Mouse (Mus musculus) brown adipose tissue, adult 24 weeks (tissue): Measurements from ENCODE around the gene Tnfsf15. TPM values are rescaled to one million over a fixed set of nuclear protein-coding genes. Genes with fewer than 3 reads are reported as not detected.

Experiments
- H3K27ac ChIP-seq: fragments of 200-500 bp; replicated peaks from 2 replicates; pipeline ENCODE4 v1.5.1; 2012; ENCODE audit warnings: low read depth, mild to moderate bottlenecking, low read length
- H3K4me1 ChIP-seq: fragments of 200-500 bp; 2 replicates; pipeline ENCODE4 v1.6.1; 2012; ENCODE audit warnings: low read length, mixed read lengths; ENCODE audit not compliant: control insufficient read depth, insufficient read depth, insufficient read length
- H3K4me3 ChIP-seq: fragments of 200-500 bp; 2 replicates; pipeline ENCODE4 v1.5.1; 2012; ENCODE audit warnings: low read depth, mild to moderate bottlenecking, low read length, moderate library complexity; ENCODE audit not compliant: insufficient read depth
- polyA plus RNA-seq: library from polyadenylated mRNA; stranded (reverse); fragments of >200 nt; gene quantifications from 2 replicates; pipeline ENCODE4 v1.2.4, GENCODE M21; 2012; ENCODE audit not compliant: missing spikeins, insufficient read depth, insufficient read length

Gene Tnfsf15
- polyA plus RNA-seq, 1 experiment: not detected

GRCm38 (mm10) chr4:63717922-63718643, 26.8 kb downstream of the Tnfsf15 start:
- Histone ChIP-seq H3K27ac (0 out of 2 replicates have a peak overlapping the region, but pooled peaks have one; percentile 23), H3K4me1 (0 out of 2 replicates have a peak, but pooled peaks cover 3% of the 10 kb centered on the region), H3K4me3 (no peak overlapping the region)

- Histone ChIP-seq H3K27ac (no peak overlapping the region), H3K4me1 (peaks cover 3% of the 10 kb centered on the region; the same call in 1 of the 2 replicates), H3K4me3 (no peak overlapping the region)
Measured at GRCm38 (mm10) chr4:63711886-63712285, 33.0 kb downstream of the Tnfsf15 start.

DNA sequence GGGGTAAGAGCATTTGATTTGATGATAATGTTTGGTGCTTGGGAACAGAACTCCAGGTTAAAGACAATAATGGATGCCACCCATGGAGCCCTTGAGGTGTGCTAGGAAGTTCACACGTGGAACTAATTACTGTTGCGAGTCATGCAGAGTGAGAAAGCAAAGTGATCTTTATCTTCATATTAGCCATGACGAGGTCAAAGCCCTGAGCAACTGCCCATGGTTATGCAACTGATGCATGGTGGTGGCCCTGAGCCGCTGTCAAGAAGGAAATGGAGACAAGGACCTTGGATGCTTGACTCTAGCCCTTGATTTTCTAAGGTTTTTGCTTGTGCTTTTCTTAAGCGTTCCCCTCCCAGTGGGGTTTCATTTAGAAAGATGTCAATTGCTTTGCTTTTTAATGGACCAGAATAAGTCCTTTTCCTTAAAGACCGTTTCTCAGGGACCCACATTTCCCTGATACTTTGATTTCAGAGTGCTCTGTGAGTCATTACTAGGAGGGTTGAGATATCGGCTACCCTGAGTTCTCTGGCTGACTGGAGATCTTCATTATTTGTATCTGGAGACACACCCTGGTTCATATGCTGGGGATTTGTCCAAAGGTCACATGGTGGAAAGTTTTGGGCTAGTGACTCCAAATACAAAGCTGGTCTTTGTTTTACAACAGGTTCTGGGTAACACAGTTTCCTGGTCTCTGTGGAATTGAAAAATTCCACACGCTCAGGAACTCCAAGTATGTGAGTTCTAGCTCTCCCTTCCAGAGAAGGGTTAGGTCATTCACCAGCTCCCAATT, 34.3 kb downstream of the Tnfsf15 start:
- Histone ChIP-seq H3K27ac (no peak overlapping the region), H3K4me1 (peaks cover 3% of the 10 kb centered on the region; the same call in 1 of the 2 replicates), H3K4me3 (no peak overlapping the region)

GRCm38 (mm10) chr4:63706279-63706971, 38.5 kb downstream of the Tnfsf15 start:
- H3K27ac ChIP-seq: no peak overlapping the region
- no peak overlapping the region for H3K4me3 ChIP-seq
- peaks cover 3% of the 10 kb centered on the region; the same call in 1 of the 2 replicates for H3K4me1 ChIP-seq

DNA sequence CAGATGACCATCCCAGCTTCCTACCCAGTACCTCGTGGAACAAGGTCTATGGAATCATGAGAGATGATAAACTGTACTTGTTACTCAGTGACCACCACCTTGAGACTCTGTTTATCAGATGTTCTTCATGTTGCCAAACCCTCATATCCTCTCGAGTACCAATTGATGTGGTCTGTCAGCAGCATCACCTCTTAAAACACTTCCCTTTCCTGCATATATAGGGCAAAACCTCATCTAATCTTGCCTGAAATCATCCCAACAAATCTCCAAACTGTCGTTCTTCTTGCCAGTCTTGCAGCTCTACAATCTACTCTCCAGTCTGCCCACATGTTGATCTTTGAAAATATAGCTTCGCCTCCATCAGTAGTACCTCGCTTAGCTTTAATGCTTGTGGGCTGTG, 40.7 kb downstream of the Tnfsf15 start:
- H3K4me1 ChIP-seq: no peaks in the 10 kb centered on the region
- H3K27ac ChIP-seq: no peak overlapping the region

GRCm38 (mm10) chr4:63703686-63704085, 41.2 kb downstream of the Tnfsf15 start:
- Histone ChIP-seq H3K27ac (no peak overlapping the region), H3K4me3 (no peak overlapping the region), H3K4me1 (no peaks in the 10 kb centered on the region)

More for the DNA sequence above, 40.7 kb downstream of the Tnfsf15 start:
- H3K4me3 ChIP-seq: no peak overlapping the region

DNA sequence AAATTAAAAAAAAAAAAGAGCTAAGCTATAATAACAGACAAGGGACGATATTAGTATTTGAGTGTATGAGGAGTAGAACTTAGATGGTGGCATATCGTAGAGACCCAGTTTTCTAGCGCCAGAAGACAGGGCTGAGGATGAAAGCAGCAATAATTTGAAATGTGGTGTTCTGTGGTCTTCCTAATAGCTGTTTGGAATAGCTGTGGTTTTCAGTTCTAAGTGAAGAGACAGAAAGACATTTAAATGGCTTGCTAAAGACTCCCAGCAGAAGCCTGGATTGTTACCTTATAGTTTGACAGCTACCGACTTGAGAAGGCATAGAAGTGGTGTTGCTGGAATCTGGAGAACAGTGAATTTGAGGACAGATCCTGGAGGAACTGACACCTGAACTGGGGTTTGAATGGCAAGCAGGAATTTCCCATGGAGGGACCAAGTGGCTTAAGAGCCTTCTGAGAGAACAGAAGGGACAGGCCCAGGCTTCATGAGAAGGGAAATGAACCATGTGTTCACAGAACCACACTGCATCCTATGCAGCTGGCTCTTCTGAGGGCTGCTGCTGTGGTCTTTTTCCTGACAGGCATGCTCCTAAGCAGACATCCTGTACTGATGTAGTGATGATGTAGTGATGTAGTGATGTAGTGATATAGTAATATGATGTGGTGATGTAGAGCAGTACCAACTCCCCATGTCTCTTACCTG, 42.8 kb downstream of the Tnfsf15 start:
- H3K27ac ChIP-seq: no peak overlapping the region
- H3K4me3 ChIP-seq: no peak overlapping the region
- H3K4me1 ChIP-seq: no peaks in the 10 kb centered on the region

- Histone ChIP-seq H3K4me1 (no peaks in the 10 kb centered on the region), H3K27ac (no peak overlapping the region), H3K4me3 (no peak overlapping the region)
Measured at GRCm38 (mm10) chr4:63699749-63700148, 45.2 kb downstream of the Tnfsf15 start.

GRCm38 (mm10) chr4:63696921-63697320, 48.0 kb downstream of the Tnfsf15 start:
- Histone ChIP-seq H3K4me3 (no peak overlapping the region), H3K4me1 (no peaks in the 10 kb centered on the region), H3K27ac (no peak overlapping the region)

DNA sequence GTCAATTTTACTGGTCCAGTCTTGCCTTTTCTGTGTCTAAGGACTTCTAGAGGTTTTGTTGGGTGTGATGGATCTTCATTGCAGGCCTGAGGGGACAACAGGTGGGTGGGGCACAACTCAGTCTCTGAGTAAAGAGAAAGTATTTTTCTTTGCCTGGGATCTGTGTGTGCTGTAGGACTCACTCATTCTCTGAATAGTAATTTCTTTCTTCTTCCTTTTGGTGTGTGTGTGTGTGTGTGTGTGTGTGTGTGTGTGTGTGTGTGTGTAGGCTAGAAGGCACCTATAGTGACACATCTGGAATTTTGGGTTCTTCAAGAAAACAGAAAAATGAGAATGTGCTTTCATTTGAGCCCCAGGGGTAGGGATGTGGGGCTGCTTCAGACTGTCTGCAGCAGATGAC, 52.6 kb downstream of the Tnfsf15 start:
- Histone ChIP-seq H3K27ac (no peak overlapping the region), H3K4me3 (no peak overlapping the region), H3K4me1 (no peaks in the 10 kb centered on the region)

DNA sequence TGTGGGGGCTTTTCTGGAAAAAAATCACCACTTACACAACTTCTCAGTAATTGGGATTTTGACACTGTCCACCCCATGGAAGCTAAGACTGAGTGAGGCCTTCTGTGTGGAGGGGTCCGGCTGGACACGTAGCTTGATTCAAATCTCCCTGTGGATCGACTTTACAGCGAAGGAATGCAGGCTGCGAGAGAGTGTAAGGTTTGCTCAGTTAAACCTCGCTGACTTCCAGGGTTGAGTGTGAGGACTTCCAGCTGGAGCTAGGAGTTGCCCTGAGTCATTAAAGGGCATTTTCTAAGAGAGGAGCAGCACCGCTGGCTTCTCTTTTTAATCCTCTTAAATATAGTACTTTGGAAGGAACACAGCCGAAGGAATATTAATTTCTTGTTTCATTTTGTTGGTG, 57.5 kb downstream of the Tnfsf15 start:
- H3K4me3 ChIP-seq: no peak overlapping the region
- no peak overlapping the region for H3K27ac ChIP-seq
- H3K4me1 ChIP-seq: no peaks in the 10 kb centered on the region

GRCm38 (mm10) chr4:63686157-63686556, 58.8 kb downstream of the Tnfsf15 start:
- no peak overlapping the region for H3K4me3 ChIP-seq
- no peak overlapping the region for H3K27ac ChIP-seq
- no peaks in the 10 kb centered on the region for H3K4me1 ChIP-seq

GRCm38 (mm10) chr4:63685253-63685525, 59.7 kb downstream of the Tnfsf15 start:
- Histone ChIP-seq H3K27ac (no peak overlapping the region), H3K4me3 (no peak overlapping the region), H3K4me1 (no peaks in the 10 kb centered on the region)

DNA sequence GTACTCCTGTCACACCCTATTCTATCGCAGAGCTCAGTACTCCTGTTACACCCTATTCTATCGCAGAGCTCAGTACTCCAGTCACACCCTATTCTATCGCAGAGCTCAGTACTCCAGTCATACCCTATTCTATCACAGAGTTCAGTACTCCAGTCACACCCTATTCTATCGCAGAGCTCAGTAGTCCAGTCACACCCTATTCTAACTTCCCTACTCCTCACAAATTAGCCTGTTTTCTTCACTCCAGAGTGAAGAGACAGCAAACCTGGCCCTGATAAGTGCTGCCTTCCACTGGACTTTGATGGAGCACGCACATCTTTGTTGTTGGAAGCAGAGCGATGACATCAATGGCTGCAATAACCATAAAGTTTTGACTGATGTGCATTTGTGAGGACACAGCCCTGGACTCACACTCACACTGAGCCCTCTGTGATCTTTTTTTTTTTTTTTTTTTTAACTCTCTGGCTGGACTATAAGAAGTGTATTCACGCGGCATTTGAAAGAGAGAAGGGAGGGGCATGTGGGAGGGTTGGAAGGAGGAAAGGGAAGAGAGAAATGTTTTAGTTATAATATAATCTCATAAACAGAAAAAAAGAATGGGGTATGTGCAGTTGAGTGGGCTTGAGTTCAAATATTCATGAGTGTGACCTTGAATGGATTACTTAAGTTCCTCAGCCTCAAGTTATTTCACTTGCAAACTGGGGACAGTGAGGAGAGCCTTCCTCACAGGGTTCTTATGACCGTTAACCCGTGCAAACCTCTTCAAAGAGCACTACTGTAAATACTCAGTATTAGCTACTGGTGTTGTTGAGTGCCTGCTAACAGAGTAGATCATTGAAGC, 60.3 kb downstream of the Tnfsf15 start:
- H3K4me3 ChIP-seq: no peak overlapping the region
- H3K27ac ChIP-seq: no peak overlapping the region
- H3K4me1 ChIP-seq: no peaks in the 10 kb centered on the region
